Mouse (Mus musculus): ENCODE measurements around the gene Gm28308. TPM values are rescaled to one million over a fixed set of nuclear protein-coding genes. Genes with fewer than 3 reads are reported as not detected.

The Gm28308 gene
- polyA plus RNA-seq, 1 experiment, result 0.78 TPM

- WGBS, result 56% methylated on average over 28 of the region's 28 CpGs
- Histone ChIP-seq H3K36me3 (ENCODE audit: control insufficient read depth, insufficient read depth, low read length) (no peaks in the 10 kb centered on the region; the same call in 1 of the 2 replicates), H3K4me1 (ENCODE audit: control insufficient read depth, insufficient read depth, low read length) (0 out of 2 replicates have a peak, but pooled peaks cover 4% of the 10 kb centered on the region), H3K27ac (ENCODE audit: insufficient read depth, low read depth, low read length) (peak overlapping the region; percentile 24; the same call in 1 of the 2 replicates), H3K4me3 (ENCODE audit: insufficient read depth, low read depth, low read length) (peak overlapping the region; percentile 7), H3K27me3 (replicated peaks; ENCODE audit: control insufficient read depth, insufficient read depth, low read length) (no peaks in the 10 kb centered on the region)
- DNase-seq, result peak; percentile 52
- no peak for TF ChIP-seq CTCF (conservative IDR thresholded peaks at IDR 0.05; ENCODE audit: insufficient read depth, insufficient read length, low read depth, low read length)
- no peak for TF ChIP-seq POLR2A (IDR thresholded peaks at IDR 0.05; ENCODE audit: low read depth, low read length)
These were observed 47.4 kb downstream of the Gm28308 start for GRCm38 (mm10) chr6:52165441-52166370.

GRCm38 (mm10) chr6:52164626-52165440 is 48.3 kb downstream of the Gm28308 start, which contains the start of gene Hoxa2:
Hoxa2 (minus strand) TSS chr6:52164831.
- Histone ChIP-seq H3K27ac (ENCODE audit: insufficient read depth, low read depth, low read length) (no peak within 1 kb of the TSS; the same call in 1 of the 2 replicates), H3K36me3 (ENCODE audit: control insufficient read depth, insufficient read depth, low read length) (no peaks in the 10 kb centered on the region; the same call in 1 of the 2 replicates), H3K27me3 (replicated peaks; ENCODE audit: control insufficient read depth, insufficient read depth, low read length) (no peaks in the 10 kb centered on the region), H3K4me1 (ENCODE audit: control insufficient read depth, insufficient read depth, low read length) (peaks cover 7% of the 10 kb centered on the region; the same call in 1 of the 2 replicates), H3K4me3 (ENCODE audit: insufficient read depth, low read depth, low read length) (peak within 1 kb of the TSS; percentile 43)
- WGBS, result 26% methylated on average over 25 of the region's 25 CpGs
- DNase-seq, result no peak
- TF ChIP-seq POLR2A (IDR thresholded peaks at IDR 0.05; ENCODE audit: low read depth, low read length), result no peak

- Histone ChIP-seq H3K27me3 (replicated peaks; ENCODE audit: control insufficient read depth, insufficient read depth, low read length) (no peaks in the 10 kb centered on the region), H3K36me3 (ENCODE audit: control insufficient read depth, insufficient read depth, low read length) (no peaks in the 10 kb centered on the region; the same call in 1 of the 2 replicates), H3K4me1 (ENCODE audit: control insufficient read depth, insufficient read depth, low read length) (peaks cover 7% of the 10 kb centered on the region; the same call in 1 of the 2 replicates), H3K4me3 (ENCODE audit: insufficient read depth, low read depth, low read length) (peak overlapping the region; percentile 43), H3K27ac (ENCODE audit: insufficient read depth, low read depth, low read length) (no peak overlapping the region; the same call in 1 of the 2 replicates)
- no peak for TF ChIP-seq CTCF (conservative IDR thresholded peaks at IDR 0.05; ENCODE audit: insufficient read depth, insufficient read length, low read depth, low read length)
- no peak for TF ChIP-seq POLR2A (IDR thresholded peaks at IDR 0.05; ENCODE audit: low read depth, low read length)
- WGBS, result 12% methylated on average over 39 of the region's 39 CpGs
- no peak for DNase-seq
These were observed 49.0 kb downstream of the Gm28308 start for GRCm38 (mm10) chr6:52164051-52164625.

- Histone ChIP-seq H3K27ac (ENCODE audit: insufficient read depth, low read depth, low read length) (no peak overlapping the region), H3K4me3 (ENCODE audit: insufficient read depth, low read depth, low read length) (no peak overlapping the region), H3K4me1 (ENCODE audit: control insufficient read depth, insufficient read depth, low read length) (peaks cover 7% of the 10 kb centered on the region; the same call in 1 of the 2 replicates), H3K36me3 (ENCODE audit: control insufficient read depth, insufficient read depth, low read length) (no peaks in the 10 kb centered on the region; the same call in 1 of the 2 replicates), H3K27me3 (replicated peaks; ENCODE audit: control insufficient read depth, insufficient read depth, low read length) (no peaks in the 10 kb centered on the region)
- 68% methylated on average over 17 of the region's 17 CpGs for WGBS
- TF ChIP-seq POLR2A (IDR thresholded peaks at IDR 0.05; ENCODE audit: low read depth, low read length) (no peak), CTCF (conservative IDR thresholded peaks at IDR 0.05; ENCODE audit: insufficient read depth, insufficient read length, low read depth, low read length) (no peak)
- DNase-seq, result no peak
These were observed 49.6 kb downstream of the Gm28308 start for GRCm38 (mm10) chr6:52163366-52164031.

- Histone ChIP-seq H3K27ac (ENCODE audit: insufficient read depth, low read depth, low read length) (no peak overlapping the region), H3K4me1 (ENCODE audit: control insufficient read depth, insufficient read depth, low read length) (peaks cover 7% of the 10 kb centered on the region; the same call in 1 of the 2 replicates), H3K4me3 (ENCODE audit: insufficient read depth, low read depth, low read length) (no peak overlapping the region), H3K27me3 (replicated peaks; ENCODE audit: control insufficient read depth, insufficient read depth, low read length) (no peaks in the 10 kb centered on the region), H3K36me3 (ENCODE audit: control insufficient read depth, insufficient read depth, low read length) (no peaks in the 10 kb centered on the region; the same call in 1 of the 2 replicates)
- TF ChIP-seq POLR2A (IDR thresholded peaks at IDR 0.05; ENCODE audit: low read depth, low read length) (no peak), CTCF (conservative IDR thresholded peaks at IDR 0.05; ENCODE audit: insufficient read depth, insufficient read length, low read depth, low read length) (no peak)
- DNase-seq, result no peak
- 79% methylated on average over 14 of the region's 14 CpGs for WGBS
These were observed 50.4 kb downstream of the Gm28308 start for GRCm38 (mm10) chr6:52162611-52163365.

DNA sequence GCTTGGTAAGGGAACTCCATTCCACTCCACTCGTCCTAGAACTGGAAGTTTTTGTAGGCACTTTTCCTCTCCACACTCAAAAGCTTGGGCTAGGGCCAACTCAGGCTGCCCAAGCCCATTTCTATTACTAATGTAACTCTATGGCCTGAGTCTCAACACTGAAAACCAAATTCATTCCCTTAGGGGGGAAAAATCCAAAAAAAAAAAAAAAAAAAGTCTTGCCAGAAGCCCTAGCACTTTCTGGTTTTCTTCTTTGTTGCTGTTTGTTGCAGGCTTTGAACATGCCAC is 51.1 kb downstream of the Gm28308 start:
- Histone ChIP-seq H3K36me3 (ENCODE audit: control insufficient read depth, insufficient read depth, low read length) (no peaks in the 10 kb centered on the region), H3K4me3 (ENCODE audit: insufficient read depth, low read depth, low read length) (no peak overlapping the region), H3K27me3 (replicated peaks; ENCODE audit: control insufficient read depth, insufficient read depth, low read length) (no peaks in the 10 kb centered on the region), H3K4me1 (ENCODE audit: control insufficient read depth, insufficient read depth, low read length) (peaks cover 7% of the 10 kb centered on the region; the same call in 1 of the 2 replicates), H3K27ac (ENCODE audit: insufficient read depth, low read depth, low read length) (no peak overlapping the region)
- DNase-seq, result no peak
- TF ChIP-seq CTCF (conservative IDR thresholded peaks at IDR 0.05; ENCODE audit: insufficient read depth, insufficient read length, low read depth, low read length) (no peak), POLR2A (IDR thresholded peaks at IDR 0.05; ENCODE audit: low read depth, low read length) (no peak)
- WGBS, result 39% methylated on average over 1 of the region's 1 CpGs

Data from kidney, adult 2 months (tissue).